In genomic region chr10:83212618-83213017, GRCm38 (mm10) we compare ENCODE assay signal across 25 mouse cellular contexts.
DNase-seq lines count a peak whose midpoint lies in the region; ATAC-seq and TF ChIP-seq lines count a peak whose summit lies in the region.
"Had no signal": no experiment of that assay in that cellular context is flagged by ENCODE, and none has a peak within 500 bp of the region (broad histone marks: within the 10 kb centered on the region; RNA-seq: fewer than 3 reads in every experiment).

No protein-coding gene starts in this region.

- no peak for ATAC-seq in forebrain, postnatal 0 days
- ATAC-seq: activated CD4-positive, CD25-positive, alpha-beta regulatory T cell, adult 4 months; CD4-positive, CD25-positive, alpha-beta regulatory T cell, adult 4 months; forebrain, embryonic 13.5 days; forebrain, embryonic 15.5 days; Patski had no signal

- DNase-seq in forebrain, embryonic 10.5 days (ENCODE audit: extremely low spot score, low spot score), result no peak
- no peak for DNase-seq in forebrain, postnatal 0 days
- DNase-seq in right cerebral cortex, adult 18-20 months, result peak; percentile 45
- no peak for DNase-seq in right cerebral cortex, postnatal 10 days (ENCODE audit: low spot score in 2 of 2)
- DNase-seq in brain, adult 2 months (ENCODE audit: low read depth, low spot score), result peak; percentile 47
- DNase-seq: adrenal gland, adult 8-10 months; adrenal gland, postnatal 14 days; adrenal gland, postnatal 36 days; B cell, adult 2 months; cerebellum, adult 11 months; cerebellum, adult 18-20 months; cerebellum, adult 8-10 months; cerebellum, adult 9-11 months; cerebellum, postnatal 14 days; cerebellum, postnatal 36 days had no signal

- peaks cover 35% of the 10 kb centered on the region for H3K4me1 ChIP-seq in forebrain, embryonic 10.5 days
- H3K4me1 ChIP-seq in forebrain, postnatal 0 days (ENCODE audit: insufficient read depth), result peaks cover 4% of the 10 kb centered on the region; the same call in 1 of the 2 replicates

- H3K4me2 ChIP-seq in forebrain, postnatal 0 days (ENCODE audit: low read depth), result no peak overlapping the region
- H3K4me2 ChIP-seq: embryonic facial prominence, embryonic 13.5 days; embryonic facial prominence, embryonic 15.5 days; forebrain, embryonic 13.5 days; forebrain, embryonic 15.5 days had no signal

- H3K9ac ChIP-seq in forebrain, postnatal 0 days, result no peak overlapping the region
- H3K9ac ChIP-seq: embryonic facial prominence, embryonic 13.5 days; embryonic facial prominence, embryonic 15.5 days; forebrain, embryonic 13.5 days; forebrain, embryonic 15.5 days had no signal

- H3K36me3 ChIP-seq in forebrain, embryonic 10.5 days (replicated peaks), result no peaks in the 10 kb centered on the region
- H3K36me3 ChIP-seq in forebrain, postnatal 0 days (ENCODE audit: insufficient read depth), result no peaks in the 10 kb centered on the region
- H3K36me3 ChIP-seq: embryonic facial prominence, embryonic 13.5 days; embryonic facial prominence, embryonic 15.5 days; forebrain, embryonic 15.5 days; G1E had no signal

- H3K9me3 ChIP-seq in forebrain, embryonic 10.5 days, result no peaks in the 10 kb centered on the region
- H3K9me3 ChIP-seq in forebrain, postnatal 0 days (ENCODE audit: low read length), result no peaks in the 10 kb centered on the region
- H3K9me3 ChIP-seq: embryonic facial prominence, embryonic 13.5 days; embryonic facial prominence, embryonic 15.5 days; forebrain, embryonic 13.5 days; forebrain, embryonic 15.5 days had no signal

- 91% methylated on average over 4 of the region's 4 CpGs for WGBS in forebrain, embryonic 10.5 days
- WGBS in forebrain, postnatal 0 days, result 93% methylated on average over 4 of the region's 4 CpGs

- H3K27me3 ChIP-seq in forebrain, embryonic 10.5 days (ENCODE audit: poor library complexity, severe bottlenecking), result peaks cover 8% of the 10 kb centered on the region; the same call in 1 of the 2 replicates
- no peaks in the 10 kb centered on the region for H3K27me3 ChIP-seq in forebrain, postnatal 0 days (ENCODE audit: insufficient read depth, low read length)
- H3K27me3 ChIP-seq: CH12.LX; embryonic facial prominence, embryonic 13.5 days; embryonic facial prominence, embryonic 15.5 days; forebrain, embryonic 13.5 days; forebrain, embryonic 15.5 days; Patski had no signal

- TF ChIP-seq CTCF in forebrain, postnatal 0 days (IDR thresholded peaks at IDR 0.05; ENCODE audit: low read depth), result no peak

- no peak overlapping the region for H3K4me3 ChIP-seq in forebrain, embryonic 10.5 days
- H3K4me3 ChIP-seq in forebrain, postnatal 0 days (ENCODE audit: low read depth, low read length), result no peak overlapping the region
- H3K4me3 ChIP-seq: embryonic facial prominence, embryonic 13.5 days; embryonic facial prominence, embryonic 15.5 days; erythroblast, embryonic 14.5 days; forebrain, embryonic 13.5 days; forebrain, embryonic 15.5 days had no signal

- 0 out of 2 replicates have a peak overlapping the region, but pooled peaks have one; percentile 66 for H3K27ac ChIP-seq in forebrain, embryonic 10.5 days
- H3K27ac ChIP-seq in forebrain, postnatal 0 days (ENCODE audit: low read depth, low read length), result no peak overlapping the region
- H3K27ac ChIP-seq: embryonic facial prominence, embryonic 13.5 days; embryonic facial prominence, embryonic 15.5 days; forebrain, embryonic 13.5 days; forebrain, embryonic 15.5 days had no signal

Comparison
In these comparisons a context has a peak if more than half of its experiments do, and no peak if none do; other contexts are left out.
1. DNase-seq: peak in right cerebral cortex, adult 18-20 months (single experiment) and brain, adult 2 months (single experiment); none in forebrain, embryonic 10.5 days (single experiment), forebrain, postnatal 0 days (single experiment) and right cerebral cortex, postnatal 10 days (0 of 2).